Mouse (Mus musculus) urinary bladder, postnatal 14 days (tissue): ENCODE measurements at regions not wholly inside any gene's neighbourhood (a gene's known extent, or its start where the extent isn't known, plus 50 kb on each side); places are given as distances from the start of the nearest gene placed in this dataset.

ENCODE experiments used
- DNase-seq: peaks from one replicate; pipeline ENCODE4 v3.0.0; 2021; ENCODE audit warnings: low spot score

DNA sequence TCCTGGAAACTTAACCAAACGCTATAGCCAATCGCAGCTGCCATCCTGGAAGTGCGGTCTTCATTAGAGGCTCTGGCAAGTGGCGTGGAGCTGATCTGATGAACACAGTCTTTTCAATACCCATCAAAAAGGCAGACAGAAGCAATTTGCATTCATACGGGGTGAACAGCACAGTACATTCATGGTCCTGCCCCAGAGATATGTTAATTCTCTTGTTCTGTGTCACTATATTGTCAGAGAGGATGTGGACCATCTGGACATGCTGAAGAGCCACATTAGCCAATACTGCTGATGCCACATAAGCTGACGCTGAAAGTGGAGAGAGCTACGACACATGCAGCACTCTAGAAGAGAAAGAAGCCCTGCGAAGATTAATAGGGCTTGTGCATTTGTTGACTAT, 267.6 kb downstream of the Pmp22 start:
- no peak for DNase-seq

GRCm38 (mm10) chr11:63402741-63403140, 274.0 kb downstream of the Pmp22 start:
- no peak for DNase-seq

- DNase-seq, result peak; percentile 78
These were observed 275.9 kb downstream of the Pmp22 start for GRCm38 (mm10) chr11:63404719-63405118.

- DNase-seq, result no peak
These were observed 280.6 kb downstream of the Pmp22 start for GRCm38 (mm10) chr11:63409431-63409830.

DNA sequence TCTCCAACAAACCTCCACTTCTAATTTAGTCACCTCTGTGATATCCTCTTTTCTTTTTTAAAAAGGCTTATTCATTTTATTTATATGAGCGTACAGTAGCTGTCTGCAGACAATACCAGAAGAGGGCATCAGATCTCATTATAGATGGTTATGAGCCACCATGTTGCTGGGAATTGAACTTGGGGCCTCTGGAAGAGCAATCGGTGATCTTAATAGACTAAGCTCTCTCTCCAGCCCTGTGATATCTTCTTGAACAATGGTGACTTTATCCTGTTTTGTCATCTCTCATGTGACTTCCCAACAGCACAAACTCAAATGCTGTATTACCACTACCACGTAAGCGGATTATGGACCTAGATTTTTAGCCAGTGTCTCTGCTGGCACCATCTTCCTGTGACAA, 282.1 kb downstream of the Pmp22 start:
- no peak for DNase-seq

DNA sequence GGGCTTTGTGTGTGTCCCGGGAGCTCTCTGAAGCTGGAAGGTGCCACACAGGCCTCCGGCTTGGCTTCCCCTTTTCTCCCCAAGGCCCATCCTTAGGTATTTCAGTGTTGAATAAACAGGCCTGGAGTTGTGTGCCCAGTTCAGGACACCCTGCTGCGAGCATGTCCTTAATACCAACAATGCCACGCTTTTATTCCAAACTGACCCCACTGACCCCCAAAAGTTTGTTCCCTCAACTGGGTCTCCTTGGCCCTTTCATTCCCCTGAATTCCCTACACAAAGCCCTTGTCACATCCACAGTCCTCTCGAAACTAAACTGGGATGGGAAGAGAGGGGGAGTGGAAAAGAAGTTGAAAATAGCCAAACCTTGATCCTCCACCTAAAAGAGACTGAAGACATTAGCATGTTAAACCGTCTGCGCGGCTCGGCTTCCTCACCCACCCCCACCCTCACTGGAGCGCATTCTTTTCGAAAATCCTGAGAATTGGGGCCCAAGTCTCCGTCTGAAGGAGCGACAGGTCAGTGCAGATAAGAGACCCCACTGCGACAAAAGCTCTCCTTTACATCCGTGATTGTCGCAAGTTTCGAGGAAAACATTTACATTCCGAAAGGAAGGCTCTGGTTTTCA, 283.7 kb downstream of the Pmp22 start:
- no peak for DNase-seq

DNA sequence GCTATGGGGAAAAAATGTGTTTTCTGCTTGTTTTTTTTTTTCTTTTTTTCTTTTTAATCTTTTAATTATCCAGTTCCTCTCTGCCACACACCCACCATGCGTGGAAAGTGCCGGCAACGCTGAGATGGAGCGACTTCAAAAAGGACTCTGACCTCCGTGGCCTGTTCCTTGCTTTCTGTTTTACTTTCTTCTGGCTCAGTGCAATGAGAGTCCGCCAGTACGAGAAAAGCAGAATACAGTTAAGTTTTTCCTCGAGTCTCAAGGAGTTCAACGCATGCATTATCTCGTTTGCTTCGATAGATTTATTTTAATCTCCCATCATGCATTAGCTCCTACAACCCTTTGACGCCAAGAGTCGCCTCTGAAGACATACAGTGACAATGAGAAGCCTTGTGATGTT, 284.3 kb downstream of the Pmp22 start:
- no peak for DNase-seq

DNA sequence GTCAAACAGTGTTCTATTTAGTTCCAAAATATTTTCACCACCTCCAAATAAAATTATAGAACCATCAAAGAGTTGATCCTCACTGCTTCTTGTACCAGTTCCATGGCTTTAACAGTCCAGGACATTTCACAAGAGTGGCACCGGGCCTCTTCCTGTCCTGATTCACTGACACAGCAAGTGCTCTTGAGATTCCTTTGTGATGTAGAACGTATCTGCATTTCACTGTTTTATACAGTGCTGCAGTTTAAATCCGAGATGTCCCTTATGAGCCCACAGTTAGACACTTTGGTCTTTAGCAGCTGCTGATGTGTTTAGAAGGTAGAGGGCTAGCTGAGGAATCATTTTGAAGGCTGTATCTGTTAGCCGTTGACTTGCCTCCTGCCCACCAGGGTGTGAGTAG, 284.8 kb downstream of the Pmp22 start:
- no peak for DNase-seq

DNA sequence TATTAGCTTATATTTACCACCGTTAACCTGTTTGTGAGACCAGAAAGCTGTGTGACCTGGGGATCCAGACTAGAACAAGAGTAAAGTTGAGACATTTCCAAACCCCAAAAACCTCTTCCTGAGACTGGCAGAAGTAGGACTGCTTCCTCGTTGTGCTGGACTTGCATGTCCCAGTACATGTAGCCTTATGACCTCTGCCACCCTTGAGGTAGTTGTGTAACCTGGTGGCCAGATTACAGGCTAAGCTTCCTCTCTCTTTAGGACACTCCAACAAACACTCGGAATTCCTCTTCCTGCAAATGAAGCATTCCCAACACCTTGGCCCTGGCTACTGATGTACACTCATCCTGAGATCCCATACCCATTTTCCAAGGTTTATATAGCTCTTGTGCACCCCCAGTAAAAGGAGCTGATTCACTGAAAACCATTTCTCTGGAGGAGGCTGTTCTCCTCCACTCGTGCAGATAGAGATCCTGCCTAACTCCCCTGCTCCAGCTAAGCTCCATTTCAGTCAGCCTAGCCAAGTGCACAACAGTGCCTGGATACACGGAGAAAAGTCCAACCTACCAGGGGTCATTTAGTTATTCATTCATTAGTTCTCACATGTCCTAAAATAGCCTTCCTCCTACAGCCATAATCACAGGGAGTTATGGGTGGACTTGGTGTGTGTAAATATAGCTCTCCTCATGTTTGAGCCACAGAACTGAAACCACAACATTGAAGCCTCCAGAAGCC, 289.4 kb downstream of the Pmp22 start:
- DNase-seq, result no peak

DNA sequence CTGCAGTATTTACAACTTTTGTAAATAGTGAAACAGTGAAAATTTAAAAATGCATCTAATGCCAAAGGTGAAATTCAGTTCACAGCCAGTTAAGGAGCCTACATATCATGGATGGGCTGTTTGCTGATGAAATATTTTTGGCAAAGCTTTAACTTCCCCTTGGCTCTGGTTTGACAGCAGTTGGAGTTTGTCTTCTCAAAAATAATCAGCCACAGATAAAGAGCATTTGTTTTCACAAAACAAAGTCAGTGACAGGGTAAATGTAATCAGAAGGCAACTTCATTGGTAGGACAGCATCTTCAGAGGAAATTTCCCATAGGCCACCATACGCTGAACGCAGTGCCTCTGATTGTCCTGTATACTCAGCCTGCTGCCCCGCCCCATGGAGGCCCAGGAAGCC, 291.6 kb downstream of the Pmp22 start:
- no peak for DNase-seq

GRCm38 (mm10) chr11:63422069-63422468, 293.3 kb downstream of the Pmp22 start:
- DNase-seq, result no peak

- DNase-seq, result no peak
These were observed 295.5 kb downstream of the Pmp22 start for GRCm38 (mm10) chr11:63424319-63424718.

GRCm38 (mm10) chr11:63425741-63426140, 297.0 kb downstream of the Pmp22 start:
- no peak for DNase-seq

DNA sequence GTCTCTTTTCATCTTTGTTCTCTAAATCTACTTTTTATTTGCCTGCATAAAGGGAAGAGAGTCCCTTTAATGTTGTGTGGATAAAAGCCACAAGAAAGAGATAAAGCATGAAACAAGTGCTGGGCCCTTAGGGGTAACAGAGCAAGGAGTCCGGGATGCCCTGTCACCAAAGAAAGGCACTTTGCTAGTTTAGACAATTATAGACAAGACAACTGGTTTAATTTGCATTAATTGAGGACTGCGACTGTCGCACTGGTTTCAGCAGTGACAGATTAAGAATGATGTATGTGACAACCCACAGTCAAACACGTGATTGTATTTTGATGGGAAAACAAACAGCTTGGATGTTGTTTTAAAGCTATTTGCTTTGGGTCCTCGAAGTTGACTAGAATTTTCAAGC, 325.0 kb downstream of the Pmp22 start:
- no peak for DNase-seq

GRCm38 (mm10) chr11:63454910-63455531, 326.2 kb downstream of the Pmp22 start:
- no peak for DNase-seq

- DNase-seq, result no peak
These were observed 327.6 kb downstream of the Pmp22 start for GRCm38 (mm10) chr11:63456356-63456755.

DNA sequence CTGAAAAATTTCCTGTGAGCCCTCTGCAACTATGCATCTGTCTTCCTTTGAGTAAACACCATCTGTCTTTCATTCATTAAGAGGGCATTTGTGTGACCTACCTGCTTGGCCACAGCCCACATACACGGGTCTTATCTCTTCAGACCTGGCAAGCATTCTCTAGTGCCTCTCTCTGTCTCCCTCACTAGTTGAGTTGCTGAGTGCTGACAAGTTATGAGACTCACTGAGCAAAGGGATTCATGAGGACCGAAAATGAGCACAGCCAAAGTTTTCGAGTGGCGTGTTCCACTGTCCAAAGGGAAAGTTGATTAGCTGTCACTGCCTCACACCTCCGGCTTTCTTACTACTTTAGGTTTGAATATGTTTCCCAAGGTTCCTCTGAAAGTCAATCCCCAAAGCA, 328.5 kb downstream of the Pmp22 start:
- DNase-seq, result no peak

GRCm38 (mm10) chr11:63460146-63460545, 331.4 kb downstream of the Pmp22 start:
- no peak for DNase-seq

- no peak for DNase-seq
These were observed 335.1 kb downstream of the Pmp22 start for GRCm38 (mm10) chr11:63463797-63464331.

DNA sequence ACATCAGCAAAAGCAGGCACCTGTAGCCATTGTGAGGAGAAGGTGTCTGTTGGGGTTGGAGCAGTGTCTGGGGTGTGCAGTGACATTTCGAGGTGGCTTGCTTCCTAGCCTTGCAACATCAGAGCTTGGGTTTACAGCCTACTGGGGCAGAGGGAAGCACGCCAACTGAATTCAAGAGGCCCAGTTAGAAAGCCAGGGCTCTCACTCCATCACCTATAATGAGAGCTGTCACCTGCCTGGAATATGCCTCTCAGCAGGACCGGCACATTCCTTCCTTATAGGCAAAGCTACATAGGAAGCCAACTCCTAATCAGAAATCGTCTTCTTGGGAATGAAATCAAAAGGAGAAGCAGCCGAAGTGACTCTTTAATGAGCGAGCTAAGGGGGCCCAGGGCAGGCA, 337.2 kb downstream of the Pmp22 start:
- no peak for DNase-seq

DNA sequence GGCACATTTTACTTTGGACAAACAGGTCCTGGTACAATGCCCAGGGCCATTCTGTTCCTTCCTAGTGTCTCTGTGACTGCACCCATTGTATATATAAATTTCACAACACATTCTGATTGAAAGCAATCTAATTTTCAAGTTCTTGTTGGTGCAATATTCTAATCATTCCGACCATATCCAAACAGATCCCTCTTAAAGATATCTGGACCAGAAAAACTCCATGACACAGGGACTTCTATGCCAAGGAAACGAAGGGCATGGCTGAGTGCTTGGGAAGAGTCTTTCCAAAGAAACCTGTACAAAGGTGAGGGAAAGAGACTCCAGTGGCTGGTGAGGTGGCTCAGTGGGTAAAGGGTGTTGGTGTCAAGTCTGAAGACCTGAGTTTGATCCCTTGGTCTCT, 337.8 kb downstream of the Pmp22 start:
- no peak for DNase-seq

DNA sequence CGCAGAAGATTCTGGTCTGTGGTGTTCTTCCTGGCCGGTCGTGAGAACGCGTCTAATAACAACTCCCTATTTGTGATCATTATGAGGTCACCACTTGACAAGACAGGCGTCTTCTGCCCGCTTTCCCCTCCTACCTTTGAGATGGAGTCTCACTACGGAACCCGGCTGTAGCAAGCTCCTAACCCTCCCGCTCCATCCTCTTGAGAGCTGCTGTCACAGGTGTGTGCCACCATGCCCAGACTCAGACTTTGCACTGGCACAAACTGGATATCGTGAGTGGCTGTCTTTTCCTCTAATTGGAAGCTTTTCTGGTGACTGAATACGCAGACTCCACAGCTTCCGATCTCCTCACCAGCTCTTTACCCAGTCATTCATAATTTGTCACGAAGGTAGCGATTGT, 346.0 kb downstream of the Pmp22 start:
- no peak for DNase-seq

DNA sequence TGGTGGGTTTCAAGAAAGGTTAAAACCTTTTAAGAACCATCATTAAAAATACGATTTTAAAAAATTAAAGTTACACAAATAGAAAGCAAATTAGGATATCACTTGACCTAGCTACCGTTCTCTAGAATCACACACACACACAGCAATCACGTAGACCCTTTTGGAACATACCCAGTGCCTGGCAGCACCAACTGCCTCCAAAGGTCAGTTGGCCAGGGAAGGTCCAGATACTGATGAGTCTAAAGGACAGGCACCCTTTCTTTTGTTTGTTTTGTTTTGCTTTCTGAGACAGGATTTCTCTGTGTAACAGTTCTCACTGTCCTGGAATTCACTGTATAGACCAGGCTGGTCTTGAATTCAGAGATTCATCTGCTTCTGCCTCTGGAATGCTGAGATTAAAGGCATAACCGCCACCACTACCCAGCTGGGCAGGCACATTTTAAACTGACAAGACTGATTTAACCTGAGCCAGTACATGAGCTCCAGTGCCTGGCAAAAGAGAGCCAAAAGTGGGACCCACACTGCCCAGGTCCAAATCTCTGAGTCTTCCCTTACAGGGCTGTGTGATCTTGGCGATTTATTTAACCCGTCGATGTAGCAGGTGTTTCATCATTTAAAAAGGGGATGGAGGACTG, 353.0 kb downstream of the Pmp22 start:
- no peak for DNase-seq
